Mouse (Mus musculus) heart, embryonic 11.5 days (tissue): ENCODE measurements around the gene Slc17a5. TPM values are rescaled to one million over a fixed set of nuclear protein-coding genes. Genes with fewer than 3 reads are reported as not detected.
A peak's percentile ranks its signal among the peaks of the same experiment; 100 is the strongest.

Experiments used
- ATAC-seq: fragments of 200-750 bp; cut with Nextera tagmentation; replicated peaks from 2 replicates; pipeline ENCODE4 v1.8.0; 2017; ENCODE audit warnings: moderate library complexity; ENCODE audit not compliant: insufficient number of reproducible peaks, low FRiP score, low TSS enrichment
- H3K27ac ChIP-seq: fragments of 300-500 bp; sonication (generic); 2 replicates; pipeline ENCODE4 v1.5.1; 2014; ENCODE audit warnings: mild to moderate bottlenecking, low read depth, low read length
- H3K27me3 ChIP-seq: fragments of 300-500 bp; sonication (generic); 2 replicates; pipeline ENCODE4 v1.6.1; 2014; ENCODE audit warnings: mild to moderate bottlenecking, low read length, mixed read lengths; ENCODE audit not compliant: control insufficient read depth, insufficient read depth
- H3K36me3 ChIP-seq: fragments of 300-500 bp; sonication (generic); 2 replicates; pipeline ENCODE4 v1.6.1; 2014; ENCODE audit warnings: mild to moderate bottlenecking, low read length, moderate library complexity, mixed read lengths; ENCODE audit not compliant: control insufficient read depth, insufficient read depth
- H3K4me1 ChIP-seq: fragments of 300-500 bp; sonication (generic); 2 replicates; pipeline ENCODE4 v1.6.1; 2014; ENCODE audit warnings: low read length; ENCODE audit not compliant: control insufficient read depth, insufficient read depth
- H3K4me2 ChIP-seq: fragments of 300-500 bp; sonication (generic); 2 replicates; pipeline ENCODE4 v1.6.1; 2014; ENCODE audit warnings: mild to moderate bottlenecking, moderate library complexity
- H3K4me3 ChIP-seq: fragments of 300-500 bp; sonication (generic); 2 replicates; pipeline ENCODE4 v1.5.1; 2014; ENCODE audit warnings: low read depth, low read length
- H3K9ac ChIP-seq: fragments of 300-500 bp; sonication (generic); 2 replicates; pipeline ENCODE4 v1.6.1; 2014; ENCODE audit warnings: mild to moderate bottlenecking, low read depth, low read length, moderate library complexity
- H3K9me3 ChIP-seq: fragments of 300-500 bp; sonication (generic); replicated peaks from 2 replicates; pipeline ENCODE4 v1.6.1; 2016; ENCODE audit warnings: low read length; ENCODE audit not compliant: control insufficient read depth
- WGBS: fragments of 180-500 bp; shearing (Covaris S2); extraction: QIAGEN DNeasy Blood & Tissue Kit; methylation state at CpG from one replicate; pipeline ENCODE4 v1.1.7; 2014; ENCODE audit not compliant: insufficient replicate concordance; 5-methylcytosine and 5-hydroxymethylcytosine counted together
- polyA plus RNA-seq: library from polyadenylated mRNA; unstranded; fragments of >200 nt; fragmentation: Nextera tagmentation; extraction: Ambion mirVana; gene quantifications from 2 replicates; pipeline ENCODE4 v1.2.1, GENCODE M21; 2014

The Slc17a5 gene
- polyA plus RNA-seq, 1 experiment from 2014 or later, result 7.4 TPM

- Histone ChIP-seq H3K27me3 (no peaks in the 10 kb centered on the region), H3K27ac (peak overlapping the region; percentile 46), H3K36me3 (no peaks in the 10 kb centered on the region), H3K4me2 (peak overlapping the region; percentile 22; the same call in 1 of the 2 replicates), H3K4me1 (peaks cover 18% of the 10 kb centered on the region), H3K9me3 (no peaks in the 10 kb centered on the region), H3K9ac (no peak overlapping the region), H3K4me3 (no peak overlapping the region)
- WGBS, result 35% methylated on average over 3 of the region's 3 CpGs
- peak; percentile 73 for ATAC-seq
These were observed 71.7 kb downstream of the Slc17a5 start for GRCm38 (mm10) chr9:78516125-78516524.

GRCm38 (mm10) chr9:78514681-78515080 lies 73.2 kb downstream of the Slc17a5 start:
- no peak for ATAC-seq
- Histone ChIP-seq H3K36me3 (no peaks in the 10 kb centered on the region), H3K27ac (no peak overlapping the region), H3K4me3 (no peak overlapping the region), H3K9ac (no peak overlapping the region), H3K9me3 (no peaks in the 10 kb centered on the region), H3K27me3 (no peaks in the 10 kb centered on the region), H3K4me2 (no peak overlapping the region), H3K4me1 (peaks cover 12% of the 10 kb centered on the region)
- WGBS, result 68% methylated on average over 4 of the region's 4 CpGs

- Histone ChIP-seq H3K36me3 (no peaks in the 10 kb centered on the region), H3K9ac (no peak overlapping the region), H3K4me3 (no peak overlapping the region), H3K4me2 (no peak overlapping the region), H3K4me1 (peaks cover 12% of the 10 kb centered on the region), H3K27ac (peak overlapping the region; percentile 68), H3K9me3 (no peaks in the 10 kb centered on the region), H3K27me3 (no peaks in the 10 kb centered on the region)
- ATAC-seq, result no peak
- 36% methylated on average over 6 of the region's 6 CpGs for WGBS
These were observed 73.9 kb downstream of the Slc17a5 start for GRCm38 (mm10) chr9:78513776-78514500.

- H3K27ac ChIP-seq, result no peak overlapping the region
- ATAC-seq, result no peak
- H3K36me3 ChIP-seq, result no peaks in the 10 kb centered on the region
- 94% methylated on average over 5 of the region's 5 CpGs for WGBS
- H3K4me1 ChIP-seq, result peaks cover 7% of the 10 kb centered on the region
- H3K9me3 ChIP-seq, result no peaks in the 10 kb centered on the region
- no peaks in the 10 kb centered on the region for H3K27me3 ChIP-seq
- H3K4me3 ChIP-seq, result no peak overlapping the region
- no peak overlapping the region for H3K9ac ChIP-seq
- H3K4me2 ChIP-seq, result no peak overlapping the region
These were observed 76.1 kb downstream of the Slc17a5 start for GRCm38 (mm10) chr9:78511705-78512104.

- Histone ChIP-seq H3K4me2 (no peak overlapping the region), H3K27me3 (no peaks in the 10 kb centered on the region), H3K9ac (no peak overlapping the region), H3K4me3 (no peak overlapping the region), H3K36me3 (no peaks in the 10 kb centered on the region), H3K4me1 (peaks cover 18% of the 10 kb centered on the region), H3K9me3 (no peaks in the 10 kb centered on the region), H3K27ac (no peak overlapping the region)
- WGBS, result 74% methylated on average over 16 of the region's 16 CpGs
- no peak for ATAC-seq
These were observed 79.6 kb downstream of the Slc17a5 start for GRCm38 (mm10) chr9:78508106-78508786.

GRCm38 (mm10) chr9:78506722-78507077 lies 81.1 kb downstream of the Slc17a5 start:
- no peaks in the 10 kb centered on the region for H3K27me3 ChIP-seq
- H3K4me3 ChIP-seq, result no peak overlapping the region
- H3K27ac ChIP-seq, result peak overlapping the region; percentile 73
- H3K4me1 ChIP-seq, result peaks cover 23% of the 10 kb centered on the region
- ATAC-seq, result no peak
- H3K36me3 ChIP-seq, result no peaks in the 10 kb centered on the region
- 34% methylated on average over 7 of the region's 7 CpGs for WGBS
- no peaks in the 10 kb centered on the region for H3K9me3 ChIP-seq
- peak overlapping the region; percentile 46; the same call in 1 of the 2 replicates for H3K9ac ChIP-seq
- H3K4me2 ChIP-seq, result peak overlapping the region; percentile 45

- Histone ChIP-seq H3K9ac (peak overlapping the region; percentile 46; the same call in 1 of the 2 replicates), H3K27ac (peak overlapping the region; percentile 73), H3K4me2 (peak overlapping the region; percentile 45), H3K9me3 (no peaks in the 10 kb centered on the region), H3K4me1 (peaks cover 23% of the 10 kb centered on the region), H3K27me3 (no peaks in the 10 kb centered on the region), H3K36me3 (no peaks in the 10 kb centered on the region), H3K4me3 (no peak overlapping the region)
- 12% methylated on average over 11 of the region's 11 CpGs for WGBS
- ATAC-seq, result peak; percentile 78
These were observed 81.7 kb downstream of the Slc17a5 start for GRCm38 (mm10) chr9:78506002-78506721.

- no peaks in the 10 kb centered on the region for H3K36me3 ChIP-seq
- no peaks in the 10 kb centered on the region for H3K27me3 ChIP-seq
- no peak overlapping the region for H3K4me2 ChIP-seq
- 91% methylated on average over 6 of the region's 6 CpGs for WGBS
- peaks cover 27% of the 10 kb centered on the region for H3K4me1 ChIP-seq
- no peaks in the 10 kb centered on the region for H3K9me3 ChIP-seq
- no peak overlapping the region for H3K4me3 ChIP-seq
- ATAC-seq, result no peak
- no peak overlapping the region for H3K9ac ChIP-seq
- H3K27ac ChIP-seq, result no peak overlapping the region
These were observed 82.6 kb downstream of the Slc17a5 start for GRCm38 (mm10) chr9:78505223-78505622.
